Mouse (Mus musculus) megakaryocyte, embryonic 14.5 days (primary cell): ENCODE results near the gene Peli2. TPM values are rescaled to one million over a fixed set of nuclear protein-coding genes. Genes with fewer than 3 reads are reported as not detected.

Source experiments
- H3K27me3 ChIP-seq: replicated peaks from 2 replicates; pipeline ENCODE3; 2012; ENCODE audit warnings: inconsistent platforms
- H3K36me3 ChIP-seq: replicated peaks from 2 replicates; pipeline ENCODE3; 2012; ENCODE audit warnings: low read length, inconsistent platforms, mixed read lengths
- H3K4me1 ChIP-seq: 2 replicates; pipeline ENCODE4 v1.6.1; 2012; ENCODE audit warnings: inconsistent platforms
- H3K4me3 ChIP-seq: replicated peaks from 2 replicates; pipeline ENCODE3; 2012; ENCODE audit warnings: moderate library complexity, mild to moderate bottlenecking, inconsistent platforms
- H3K9me3 ChIP-seq: 2 replicates; pipeline ENCODE4 v1.6.1; 2012; ENCODE audit warnings: inconsistent platforms
- FLI1 ChIP-seq: IDR thresholded peaks from 2 replicates; pipeline ENCODE4 v1.6.1; 2012; ENCODE audit warnings: low read length, inconsistent platforms, mixed read lengths
- GATA1 ChIP-seq: IDR thresholded peaks from 3 replicates; pipeline ENCODE4 v1.6.1; 2012; ENCODE audit warnings: mixed read lengths, low read length, inconsistent platforms, borderline replicate concordance
- polyA plus RNA-seq: library from polyadenylated mRNA; stranded (reverse); fragments of >175 nt; gene quantifications from 2 replicates; pipeline ENCODE4 v1.2.3, GENCODE M21; 2012; ENCODE audit warnings: low replicate concordance; ENCODE audit not compliant: insufficient read depth

The Peli2 gene
- polyA plus RNA-seq, 1 experiment, result 2.8 TPM

DNA sequence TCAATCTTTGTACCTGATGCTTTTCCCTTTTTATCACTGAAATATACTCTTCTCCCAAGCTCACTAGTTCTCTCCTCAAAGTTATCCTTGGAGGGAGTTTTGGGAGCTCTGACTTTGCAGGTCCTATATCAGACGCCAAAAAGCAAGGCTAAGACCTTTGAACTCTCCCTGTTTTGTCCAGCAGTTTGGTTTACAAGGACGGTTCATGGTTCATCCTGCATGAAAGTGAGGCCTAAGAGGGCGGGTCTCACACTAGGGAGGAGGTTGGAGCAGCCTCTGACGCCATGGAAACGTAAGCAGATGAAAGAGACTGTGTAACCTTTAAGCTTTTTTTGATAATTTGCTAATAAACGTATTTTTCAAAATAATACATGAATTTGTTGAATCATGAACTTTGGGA is 22.4 kb upstream of the Peli2 start:
- Histone ChIP-seq H3K4me3 (no peak overlapping the region), H3K9me3 (no peaks in the 10 kb centered on the region), H3K36me3 (no peaks in the 10 kb centered on the region), H3K27me3 (no peaks in the 10 kb centered on the region), H3K4me1 (no peaks in the 10 kb centered on the region)
- no peak for TF ChIP-seq GATA1
- TF ChIP-seq FLI1, result no peak

DNA sequence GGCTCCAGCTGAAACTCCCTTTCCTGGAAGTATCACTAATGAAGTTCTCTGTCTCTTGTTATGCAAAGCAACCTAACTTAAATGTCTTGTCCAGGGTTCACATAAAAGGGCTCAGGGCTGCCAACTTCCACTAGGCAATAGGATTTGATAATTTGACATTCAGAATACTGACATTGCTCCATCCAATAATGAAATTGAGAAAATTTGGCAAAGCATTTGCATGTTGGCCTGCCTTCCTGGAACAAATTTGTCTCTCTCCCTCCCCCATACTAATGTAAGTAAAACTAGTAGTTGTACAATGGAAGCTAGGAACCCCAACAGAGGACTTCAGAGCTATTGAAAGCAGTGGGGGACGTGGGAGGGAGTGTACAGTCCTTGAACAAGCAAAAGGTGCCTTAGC is 21.3 kb upstream of the Peli2 start:
- TF ChIP-seq GATA1 (no peak), FLI1 (no peak)

DNA sequence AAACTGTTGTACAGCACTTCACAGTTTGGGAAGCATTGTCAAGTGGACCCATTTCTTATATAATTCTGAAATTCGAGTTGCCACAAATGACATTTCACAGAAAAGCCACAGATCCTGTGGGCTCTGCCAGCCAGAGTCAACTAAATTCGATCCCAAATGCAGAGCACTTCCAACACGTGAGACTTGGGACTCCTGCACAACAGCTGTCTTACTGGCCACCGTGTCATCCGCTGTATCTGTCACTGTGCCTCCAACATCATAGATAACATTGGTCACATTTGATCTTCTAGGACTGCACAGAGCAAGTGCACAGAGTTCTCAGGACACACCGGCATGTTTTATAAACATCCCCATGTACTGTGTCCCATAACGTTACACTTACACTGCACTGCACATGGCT is 14.2 kb upstream of the Peli2 start:
- H3K9me3 ChIP-seq, result peaks cover 14% of the 10 kb centered on the region
- H3K36me3 ChIP-seq, result no peaks in the 10 kb centered on the region
- H3K27me3 ChIP-seq, result no peaks in the 10 kb centered on the region
- TF ChIP-seq FLI1 (no peak), GATA1 (no peak)
- no peaks in the 10 kb centered on the region for H3K4me1 ChIP-seq
- peak overlapping the region; percentile 16 for H3K4me3 ChIP-seq

More for the DNA sequence above, 21.3 kb upstream of the Peli2 start:
- H3K4me1 ChIP-seq, result no peaks in the 10 kb centered on the region
- no peaks in the 10 kb centered on the region for H3K27me3 ChIP-seq
- H3K36me3 ChIP-seq, result no peaks in the 10 kb centered on the region
- peaks cover 2% of the 10 kb centered on the region; the same call in 1 of the 2 replicates for H3K9me3 ChIP-seq
- H3K4me3 ChIP-seq, result no peak overlapping the region

DNA sequence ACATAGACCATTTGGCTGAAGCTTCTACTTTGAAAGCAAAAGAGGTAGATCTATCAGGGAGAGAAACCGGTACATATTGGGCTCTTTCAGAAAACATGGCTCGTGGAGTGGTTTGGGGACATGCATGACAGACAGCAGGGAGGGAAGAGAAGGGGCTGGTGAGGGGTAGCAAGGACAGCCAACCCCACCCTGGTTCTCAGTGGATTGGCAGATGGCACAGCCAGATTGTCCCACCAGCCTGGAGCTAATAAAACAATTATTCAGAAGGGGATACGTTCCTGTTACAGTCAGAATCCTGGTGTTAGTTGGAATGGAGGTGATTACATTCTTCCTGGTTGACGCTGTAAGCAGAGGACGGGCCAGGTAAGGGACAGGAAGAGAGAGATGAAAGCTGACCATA is 2.6 kb upstream of the Peli2 start:
- H3K36me3 ChIP-seq, result no peaks in the 10 kb centered on the region
- no peak overlapping the region for H3K4me3 ChIP-seq
- H3K9me3 ChIP-seq, result no peaks in the 10 kb centered on the region
- no peak for TF ChIP-seq GATA1
- TF ChIP-seq FLI1, result no peak
- peaks cover 15% of the 10 kb centered on the region for H3K4me1 ChIP-seq
- H3K27me3 ChIP-seq, result peaks cover 45% of the 10 kb centered on the region

DNA sequence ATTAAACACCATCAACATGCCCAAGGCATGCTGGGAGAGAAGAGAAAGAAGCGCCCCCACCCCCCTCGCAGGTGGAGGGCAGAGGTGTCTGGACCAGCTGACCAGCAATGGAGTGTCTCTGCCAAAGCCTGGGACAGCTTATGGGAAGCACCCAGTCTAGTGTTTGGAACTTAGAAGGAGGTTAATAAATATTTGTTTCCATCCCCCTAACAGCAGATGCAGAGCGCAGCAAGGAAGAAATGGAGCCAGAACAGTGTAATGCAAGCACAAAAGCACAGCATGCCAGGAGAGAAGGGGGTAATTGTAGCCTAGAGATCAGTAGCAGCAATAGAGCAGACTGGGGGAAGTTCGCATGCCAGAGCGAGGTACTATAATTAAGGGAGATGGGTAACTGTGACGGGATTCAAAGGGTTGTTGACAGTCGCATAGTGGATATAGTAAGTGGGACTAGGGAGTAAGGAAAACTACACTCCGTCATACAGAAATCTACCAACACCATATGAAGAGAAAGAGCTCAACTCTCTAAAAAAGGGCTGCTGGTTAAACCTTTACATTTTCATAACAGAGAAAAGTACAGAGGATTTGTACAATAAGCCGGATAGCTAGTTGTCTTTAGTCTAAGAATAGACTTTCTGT is 1.5 kb upstream of the Peli2 start:
- peaks cover 15% of the 10 kb centered on the region for H3K4me1 ChIP-seq
- TF ChIP-seq GATA1 (no peak), FLI1 (no peak)
- peaks cover 52% of the 10 kb centered on the region for H3K27me3 ChIP-seq
- H3K9me3 ChIP-seq, result no peaks in the 10 kb centered on the region
- no peak overlapping the region for H3K4me3 ChIP-seq
- H3K36me3 ChIP-seq, result no peaks in the 10 kb centered on the region

DNA sequence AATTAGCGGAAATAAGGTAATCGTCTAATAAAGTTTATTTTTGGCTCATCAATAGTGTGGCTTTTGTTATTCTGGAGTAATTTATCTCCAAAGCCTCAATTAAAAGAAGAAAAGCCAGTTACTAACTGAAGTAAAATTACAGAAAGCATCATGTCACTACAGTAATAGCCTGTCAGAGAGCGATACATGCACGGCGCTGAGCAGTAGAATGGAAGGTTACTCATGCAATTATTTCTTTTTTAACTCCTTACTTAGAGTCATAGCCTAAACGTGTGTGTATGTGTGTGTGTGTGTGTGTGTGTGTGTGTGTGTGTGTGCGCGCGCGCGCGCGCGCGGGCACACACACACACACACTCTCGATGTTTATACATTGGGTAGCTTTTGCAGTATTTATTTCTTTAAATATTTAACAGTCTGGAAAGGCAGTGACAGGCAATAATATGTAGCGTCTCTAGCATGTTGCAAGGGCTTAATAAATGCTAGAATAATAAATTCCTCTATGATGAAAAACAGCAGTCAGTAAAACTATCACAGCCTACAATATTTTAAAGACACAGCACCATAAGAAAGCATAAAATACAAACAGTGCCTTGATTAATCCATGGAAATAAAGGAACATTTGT is 864 bp upstream of the Peli2 start:
- peaks cover 15% of the 10 kb centered on the region for H3K4me1 ChIP-seq
- TF ChIP-seq FLI1, result no peak
- no peak for TF ChIP-seq GATA1
- no peaks in the 10 kb centered on the region for H3K36me3 ChIP-seq
- no peaks in the 10 kb centered on the region for H3K9me3 ChIP-seq
- peaks cover 54% of the 10 kb centered on the region for H3K27me3 ChIP-seq
- no peak overlapping the region for H3K4me3 ChIP-seq

DNA sequence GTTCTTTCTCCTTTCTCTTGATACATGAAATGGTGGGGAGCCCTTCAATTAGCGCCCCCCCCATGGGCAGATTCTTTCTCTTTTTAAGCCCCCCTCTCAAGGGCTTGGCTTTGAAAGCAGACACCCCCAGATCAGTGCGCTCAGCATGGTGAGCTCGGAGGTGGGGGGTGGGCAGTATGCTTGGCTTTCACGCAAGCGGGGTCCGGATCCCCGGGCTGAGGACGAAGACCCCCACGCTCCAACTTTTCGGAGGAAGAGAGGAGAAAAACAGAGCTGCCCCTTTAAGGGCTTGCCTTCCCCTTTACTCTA is 226 bp upstream of the Peli2 start:
- Histone ChIP-seq H3K4me3 (peak overlapping the region; percentile 91), H3K9me3 (no peaks in the 10 kb centered on the region), H3K4me1 (peaks cover 15% of the 10 kb centered on the region), H3K27me3 (peaks cover 57% of the 10 kb centered on the region), H3K36me3 (no peaks in the 10 kb centered on the region)
- TF ChIP-seq GATA1 (no peak), FLI1 (no peak)

DNA sequence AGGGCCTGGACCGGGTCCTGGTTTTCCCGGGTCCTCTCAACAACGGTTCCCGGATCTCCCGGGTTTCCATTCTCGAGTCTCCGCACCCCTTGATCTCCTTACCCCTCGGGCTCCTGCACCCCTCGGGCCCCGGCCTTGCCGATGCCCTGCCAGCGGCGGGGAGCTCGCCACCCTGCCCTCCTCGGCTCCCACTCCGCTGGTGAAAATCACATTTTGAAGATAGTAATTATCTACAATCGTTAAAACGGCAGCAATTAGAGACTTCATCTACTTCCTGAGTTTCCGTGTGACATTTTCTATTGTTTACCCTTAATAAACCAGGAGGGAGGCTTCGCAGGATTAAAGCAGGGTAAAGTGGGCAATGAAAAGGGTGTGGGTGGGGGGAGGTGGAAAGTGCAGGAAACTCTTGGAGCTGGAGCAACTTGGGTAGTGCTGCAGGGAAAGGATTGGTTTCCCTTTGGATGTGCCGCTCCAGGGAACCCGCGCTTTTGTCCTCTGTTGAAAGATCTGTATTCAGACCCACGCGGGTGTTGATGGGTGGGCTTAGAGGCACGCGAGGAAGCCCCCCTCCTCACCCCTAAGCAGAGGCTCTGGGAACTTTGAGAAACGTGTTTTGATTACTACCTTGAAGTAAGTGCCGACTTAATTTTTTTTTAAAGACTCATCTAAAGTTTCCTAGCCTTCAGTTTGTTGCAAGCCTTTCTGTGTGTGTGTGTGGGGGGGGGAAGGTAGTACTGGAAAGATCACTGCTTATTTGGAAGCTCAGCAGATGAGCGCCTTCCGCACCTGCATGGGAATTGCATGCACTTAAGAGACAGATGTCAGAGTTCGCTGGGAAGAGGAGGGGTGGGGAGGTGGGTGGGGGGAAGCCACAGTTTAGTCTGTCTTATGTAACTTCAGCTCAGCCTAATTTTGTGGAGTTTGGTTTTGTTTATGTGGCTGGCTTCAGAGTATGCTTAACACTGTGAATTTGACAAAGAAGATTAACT is 1.2 kb downstream of the Peli2 start:
- TF ChIP-seq FLI1 (no peak), GATA1 (no peak)
- Histone ChIP-seq H3K4me1 (peaks cover 15% of the 10 kb centered on the region), H3K36me3 (no peaks in the 10 kb centered on the region), H3K4me3 (peak overlapping the region; percentile 91), H3K27me3 (peaks cover 60% of the 10 kb centered on the region), H3K9me3 (no peaks in the 10 kb centered on the region)

DNA sequence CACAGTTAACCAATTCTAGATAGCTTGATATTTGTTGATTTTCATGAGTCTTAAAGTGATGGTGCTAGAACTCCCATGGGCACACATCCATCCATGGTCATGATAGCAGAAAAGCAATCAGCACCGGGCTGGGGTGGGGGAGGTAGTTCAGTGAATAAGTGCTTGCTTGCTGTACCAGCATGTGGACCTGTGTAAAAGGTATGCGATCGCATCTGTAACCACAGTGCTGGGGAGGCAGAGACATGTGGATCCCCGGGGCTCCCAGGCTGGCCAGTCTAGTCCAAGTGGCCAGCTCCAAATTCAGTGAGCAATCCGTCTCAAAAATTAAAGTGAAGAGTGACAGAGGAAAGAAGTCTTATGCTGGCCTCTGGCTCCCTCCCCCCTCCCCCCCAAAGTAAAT is 3.4 kb downstream of the Peli2 start:
- no peaks in the 10 kb centered on the region for H3K9me3 ChIP-seq
- H3K27me3 ChIP-seq, result peaks cover 55% of the 10 kb centered on the region
- H3K36me3 ChIP-seq, result no peaks in the 10 kb centered on the region
- TF ChIP-seq GATA1 (no peak), FLI1 (no peak)
- peaks cover 15% of the 10 kb centered on the region for H3K4me1 ChIP-seq
- H3K4me3 ChIP-seq, result no peak overlapping the region

DNA sequence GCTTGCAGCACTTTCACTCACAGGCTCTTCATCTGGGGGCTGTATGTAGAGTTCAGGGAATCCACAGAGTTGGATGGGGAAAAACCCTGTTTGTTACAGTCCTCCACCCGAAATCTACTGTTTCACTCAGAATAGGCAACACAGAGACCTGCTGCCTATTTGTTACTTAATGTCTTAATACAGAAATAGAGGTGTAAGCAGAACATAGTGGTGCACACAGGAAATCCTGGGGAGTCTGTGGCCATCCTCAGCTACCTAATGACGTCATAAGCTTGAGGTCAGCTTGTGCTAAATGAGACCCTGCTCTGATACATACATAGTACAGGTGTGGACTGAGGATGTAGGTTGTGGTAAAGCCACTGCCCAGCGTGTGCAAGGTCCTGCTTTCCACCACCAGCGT is 4.2 kb downstream of the Peli2 start:
- Histone ChIP-seq H3K9me3 (no peaks in the 10 kb centered on the region), H3K4me3 (no peak overlapping the region), H3K36me3 (no peaks in the 10 kb centered on the region), H3K4me1 (peaks cover 15% of the 10 kb centered on the region), H3K27me3 (peaks cover 49% of the 10 kb centered on the region)
- TF ChIP-seq FLI1, result no peak
